Mouse (Mus musculus) liver, embryonic 14.5 days (tissue): Measurements from ENCODE around the gene Hcar2.

Experiments used
- CTCF ChIP-seq: IDR thresholded peaks from 2 replicates; pipeline ENCODE4 v1.5.1; 2016; ENCODE audit warnings: antibody characterized with exemption, low read depth, control low read depth
- EP300 ChIP-seq: IDR thresholded peaks from 2 replicates; pipeline ENCODE4 v1.6.1; 2016; ENCODE audit warnings: antibody characterized with exemption, low read depth

GRCm38 (mm10) chr5:123884332-123884731 lies 19.0 kb upstream of the Hcar2 start:
- TF ChIP-seq CTCF = no peak
- TF ChIP-seq EP300 = no peak
